Mouse (Mus musculus): ENCODE data around the gene Cpped1.

Cpped1 gene

GRCm38 (mm10) chr16:11772318-11772717 lies 136.9 kb downstream of the Cpped1 start:
- DNase-seq (ENCODE audit: low spot score) = no peak

GRCm38 (mm10) chr16:11757951-11758350 lies 151.3 kb downstream of the Cpped1 start:
- DNase-seq (ENCODE audit: low spot score) = no peak

DNA sequence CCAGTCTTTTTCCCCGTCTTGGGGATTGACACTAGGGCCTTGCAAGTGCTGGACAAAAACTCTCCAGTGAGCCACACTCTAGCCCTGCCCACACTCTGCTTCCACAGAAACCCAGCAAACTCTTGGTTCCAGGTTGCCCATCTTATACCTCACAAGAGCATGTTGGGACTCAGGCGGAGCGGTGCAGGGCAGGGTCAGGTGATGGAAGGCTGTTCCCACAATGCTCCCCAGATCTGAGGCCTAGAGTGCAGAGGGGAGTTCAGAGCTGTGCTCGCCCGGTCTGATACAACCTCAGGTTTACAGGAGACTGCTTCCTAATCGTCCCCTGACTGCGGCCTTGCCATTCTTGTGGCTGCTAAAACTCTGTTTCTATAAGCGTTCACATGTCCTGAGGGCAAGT lies 151.8 kb downstream of the Cpped1 start:
- no peak for DNase-seq (ENCODE audit: low spot score)

- DNase-seq (ENCODE audit: low spot score) = no peak
These were observed 152.5 kb downstream of the Cpped1 start for GRCm38 (mm10) chr16:11756598-11757245.

DNA sequence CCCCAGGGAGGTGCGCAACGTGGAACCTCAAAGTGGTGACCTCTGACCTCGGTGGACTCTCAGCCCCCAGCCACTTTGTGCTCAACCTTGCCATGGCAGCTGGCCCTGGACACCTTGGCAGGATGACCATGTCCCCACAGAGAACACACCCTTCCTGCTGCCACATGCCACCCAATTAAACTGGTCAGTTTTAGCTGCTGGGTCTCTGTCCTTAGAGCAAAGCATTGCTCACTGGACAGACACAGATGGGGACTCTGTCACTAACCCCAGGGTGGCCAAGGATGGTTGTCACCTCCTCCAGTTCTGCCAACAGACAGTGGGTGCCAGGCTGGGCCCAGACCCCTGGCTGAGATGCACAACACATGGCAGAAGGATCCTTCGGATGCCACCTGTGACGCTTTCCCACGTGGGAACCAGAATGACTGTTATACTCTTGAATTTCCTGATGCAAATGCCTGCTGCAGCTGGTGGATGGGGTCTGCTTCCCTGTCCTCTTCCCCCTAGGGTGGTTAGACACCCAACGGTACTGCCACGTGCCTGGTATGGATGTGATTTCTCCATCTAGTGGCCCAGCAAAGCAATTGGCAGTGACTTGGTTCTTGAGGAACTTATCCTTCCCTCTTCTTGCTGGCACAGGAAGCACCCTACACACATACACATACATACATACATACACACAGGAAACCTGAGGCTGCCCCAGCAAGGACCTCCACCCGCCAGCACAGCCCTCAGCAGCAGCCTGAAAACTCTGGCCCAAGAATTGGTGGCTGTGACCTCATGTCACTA lies 153.8 kb downstream of the Cpped1 start:
- DNase-seq (ENCODE audit: low spot score) = no peak

- no peak for DNase-seq (ENCODE audit: low spot score)
These were observed 155.1 kb downstream of the Cpped1 start for GRCm38 (mm10) chr16:11754136-11754535.
